Mouse (Mus musculus) CD4-positive, CD25-positive, alpha-beta regulatory T cell (primary cell): Measurements from ENCODE around the gene Mast3. TPM values are rescaled to one million over a fixed set of nuclear protein-coding genes. Genes with fewer than 3 reads are reported as not detected.

Experiments used
- polyA plus RNA-seq: library from polyadenylated mRNA; unstranded; fragments of 100-300 nt; shearing (Covaris generic); gene quantifications from one replicate; pipeline ENCODE4 v1.2.1, GENCODE M21; 2017

Gene Mast3
- 97.6 TPM for polyA plus RNA-seq

GRCm38 (mm10) chr8:70804481-70805206 is at the start of gene Mast3:
Mast3 (minus strand) TSS chr8:70805054.

GRCm38 (mm10) chr8:70839408-70840351 is 34.8 kb upstream of the Mast3 start, which contains the start of gene Arrdc2:
Arrdc2 (minus strand) TSS chr8:70839720.

GRCm38 (mm10) chr8:70808239-70808638 is 3.4 kb upstream of the Mast3 start, which contains the start of gene Il12rb1:
Il12rb1 (plus strand) TSS chr8:70808449.

GRCm38 (mm10) chr8:70776496-70777444 is 28.1 kb downstream of the Mast3 start, which contains the start of gene Pik3r2:
Pik3r2 (minus strand) TSS chr8:70776713.

GRCm38 (mm10) chr8:70760775-70761406 is 44.0 kb downstream of the Mast3 start, which contains the start of gene Mpv17l2:
Mpv17l2 (minus strand) TSS chr8:70760946.

GRCm38 (mm10) chr8:70754043-70754870 is 50.6 kb downstream of the Mast3 start, which contains the start of gene Rab3a:
Rab3a (plus strand) TSS chr8:70754679.

Other genes starting within 250 kb of the Mast3 start
- 95.3 TPM for gene Isyna1, start 210.7 kb downstream of the Mast3 start, polyA plus RNA-seq
- gene Ssbp4, start 196.2 kb downstream of the Mast3 start, polyA plus RNA-seq: 141 TPM
- 0.24 TPM for gene Lrrc25, start 188.9 kb downstream of the Mast3 start, polyA plus RNA-seq
- gene Gdf15, start 172.6 kb downstream of the Mast3 start, polyA plus RNA-seq: not detected
- 5.5 TPM for gene Pgpep1, start 144.7 kb downstream of the Mast3 start, polyA plus RNA-seq
- gene Lsm4, start 131.8 kb downstream of the Mast3 start, polyA plus RNA-seq: 379 TPM
- gene Jund, start 106.1 kb downstream of the Mast3 start, polyA plus RNA-seq: 866 TPM
- gene Iqcn, start 101.6 kb downstream of the Mast3 start, polyA plus RNA-seq: 0.16 TPM
- not detected for gene Gm3336, start 86.5 kb downstream of the Mast3 start, polyA plus RNA-seq
- gene Pde4c, start 81.3 kb downstream of the Mast3 start, polyA plus RNA-seq: 0.98 TPM
- 13.2 TPM for gene Rab3a, start 50.4 kb downstream of the Mast3 start, polyA plus RNA-seq
- 71.6 TPM for gene Mpv17l2, start 44.1 kb downstream of the Mast3 start, polyA plus RNA-seq
- gene Pik3r2, start 28.3 kb downstream of the Mast3 start, polyA plus RNA-seq: 32.8 TPM
- 34.9 TPM for gene Il12rb1, start 3.4 kb upstream of the Mast3 start, polyA plus RNA-seq
- 23.7 TPM for gene Arrdc2, start 34.7 kb upstream of the Mast3 start, polyA plus RNA-seq
- not detected for gene Kcnn1, start 58.2 kb upstream of the Mast3 start, polyA plus RNA-seq
- 64.8 TPM for gene Ccdc124, start 68.9 kb upstream of the Mast3 start, polyA plus RNA-seq
- not detected for gene Slc5a5, start 87.7 kb upstream of the Mast3 start, polyA plus RNA-seq
- gene Rpl18a, start 92.4 kb upstream of the Mast3 start, polyA plus RNA-seq: 5,768 TPM
- 74.7 TPM for gene Map1s, start 100.9 kb upstream of the Mast3 start, polyA plus RNA-seq